Mouse (Mus musculus): ENCODE data around the gene Mllt3.

The Mllt3 gene

GRCm38 (mm10) chr4:87815465-87816108, 217.6 kb downstream of the Mllt3 start:
- no peak for DNase-seq

GRCm38 (mm10) chr4:87811899-87812298, 221.3 kb downstream of the Mllt3 start:
- no peak for DNase-seq

- no peak for DNase-seq
These were observed 226.8 kb downstream of the Mllt3 start for GRCm38 (mm10) chr4:87806196-87806987.

- DNase-seq: no peak
These were observed 228.6 kb downstream of the Mllt3 start for GRCm38 (mm10) chr4:87804576-87804975.

DNA sequence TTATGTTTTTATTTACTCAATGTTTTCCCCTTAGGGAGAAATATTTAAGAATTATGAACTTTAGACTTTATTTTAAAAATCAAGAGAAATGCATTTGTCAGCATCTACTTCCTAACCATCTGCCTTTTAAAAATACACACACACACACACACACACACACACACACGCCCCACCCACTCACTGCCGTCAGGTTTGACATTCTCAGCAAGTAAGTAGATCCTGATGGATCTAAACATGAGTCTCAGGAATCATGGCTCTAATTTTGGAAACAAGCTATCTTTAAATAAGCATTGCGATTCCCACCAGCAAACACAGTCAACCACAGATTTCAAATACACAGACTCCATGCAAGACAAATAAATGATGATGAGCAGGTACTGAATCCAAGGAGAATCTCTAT, 229.9 kb downstream of the Mllt3 start:
- no peak for DNase-seq

- DNase-seq: no peak
These were observed 231.0 kb downstream of the Mllt3 start for GRCm38 (mm10) chr4:87802140-87802539.

GRCm38 (mm10) chr4:87801332-87801731, 231.8 kb downstream of the Mllt3 start:
- DNase-seq: no peak

GRCm38 (mm10) chr4:87800276-87800675, 232.9 kb downstream of the Mllt3 start:
- no peak for DNase-seq

- no peak for DNase-seq
These were observed 233.7 kb downstream of the Mllt3 start for GRCm38 (mm10) chr4:87799418-87799817.

DNA sequence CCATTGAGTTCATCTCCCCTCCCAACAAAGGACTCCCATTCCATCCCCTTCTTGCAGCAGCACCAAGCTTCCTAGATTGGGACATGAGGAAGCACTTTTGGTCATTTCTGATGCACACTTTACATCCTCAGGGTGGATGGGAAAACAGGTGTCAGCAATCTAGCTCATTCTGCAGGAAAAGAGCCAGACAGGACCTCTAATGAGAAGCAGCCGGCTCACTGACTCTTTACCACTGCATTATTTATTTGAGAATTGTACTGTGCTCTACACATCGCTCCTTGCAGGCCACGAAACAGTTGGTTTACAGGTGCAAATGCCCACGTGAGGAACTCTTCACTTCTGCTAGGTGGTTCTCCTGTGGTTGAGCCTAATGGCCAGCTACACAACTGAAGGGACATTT, 237.9 kb downstream of the Mllt3 start:
- DNase-seq: no peak

- DNase-seq: no peak
These were observed 238.9 kb downstream of the Mllt3 start for GRCm38 (mm10) chr4:87794216-87794615.

GRCm38 (mm10) chr4:87792511-87792910, 240.7 kb downstream of the Mllt3 start:
- DNase-seq: no peak

- DNase-seq: no peak
These were observed 243.7 kb downstream of the Mllt3 start for GRCm38 (mm10) chr4:87789446-87789845.

DNA sequence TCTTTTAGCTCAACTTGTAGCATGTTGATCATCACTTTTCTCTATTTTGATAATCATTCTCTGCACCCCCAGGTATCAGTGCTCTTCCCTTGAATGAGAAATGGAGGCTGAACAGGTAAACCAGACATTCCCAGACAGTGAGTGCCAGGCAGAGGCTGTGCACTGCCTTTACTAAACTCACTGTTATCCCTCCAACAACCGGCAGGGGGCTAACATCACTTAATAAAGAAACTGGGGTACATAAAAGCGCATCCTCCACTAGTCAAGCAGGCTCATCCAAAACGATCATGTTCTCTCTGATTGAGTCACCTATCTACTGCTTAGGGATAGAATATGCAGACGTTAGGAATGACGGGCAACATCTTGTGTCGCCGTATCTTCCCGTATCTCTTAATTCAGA, 244.5 kb downstream of the Mllt3 start:
- peak; percentile 26 for DNase-seq

- peak; percentile 75 for DNase-seq
These were observed 247.8 kb downstream of the Mllt3 start for GRCm38 (mm10) chr4:87785132-87786074.

GRCm38 (mm10) chr4:87783809-87784208, 249.4 kb downstream of the Mllt3 start:
- DNase-seq: no peak

DNA sequence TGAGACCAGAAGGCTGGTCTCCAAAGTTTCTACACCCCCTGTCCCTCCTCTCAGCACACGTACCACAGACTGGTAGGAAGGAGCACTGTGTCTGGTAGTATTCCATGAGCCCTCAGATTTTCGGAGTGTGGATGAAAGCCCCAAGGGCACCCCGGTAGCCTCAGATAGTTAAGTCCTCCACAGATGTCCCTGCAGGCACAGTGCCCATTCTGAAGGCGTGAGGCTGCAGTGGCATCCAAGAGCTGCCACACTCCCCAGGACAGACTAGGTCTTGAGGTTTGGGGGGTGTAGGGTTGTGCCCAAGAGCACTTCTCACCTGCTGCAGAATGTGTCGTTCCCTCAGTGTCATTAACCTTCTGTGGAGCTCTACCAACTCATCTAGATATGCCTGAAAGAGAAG, 251.2 kb downstream of the Mllt3 start:
- DNase-seq: peak; percentile 43

- no peak for DNase-seq
These were observed 257.4 kb downstream of the Mllt3 start for GRCm38 (mm10) chr4:87775721-87776120.

DNA sequence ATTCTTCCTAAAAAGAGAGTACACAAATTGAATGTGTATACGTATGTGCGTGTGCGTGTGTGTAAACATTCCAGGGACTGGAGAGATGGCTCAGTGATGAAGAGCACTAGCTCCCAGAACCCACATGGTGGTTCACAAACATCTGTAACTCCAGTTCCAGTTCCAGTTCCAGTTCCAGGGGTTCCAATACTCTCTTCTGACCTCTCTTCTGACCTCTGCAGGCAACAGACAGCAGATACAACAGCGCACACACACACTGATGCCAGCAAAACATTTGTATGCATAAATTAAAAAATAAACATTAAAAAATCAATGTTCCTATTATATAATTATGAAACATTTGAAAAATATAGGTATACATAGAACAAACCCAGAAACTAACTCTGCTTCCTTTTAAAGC, 258.6 kb downstream of the Mllt3 start:
- no peak for DNase-seq

GRCm38 (mm10) chr4:87767711-87768561, 265.2 kb downstream of the Mllt3 start:
- DNase-seq: no peak

DNA sequence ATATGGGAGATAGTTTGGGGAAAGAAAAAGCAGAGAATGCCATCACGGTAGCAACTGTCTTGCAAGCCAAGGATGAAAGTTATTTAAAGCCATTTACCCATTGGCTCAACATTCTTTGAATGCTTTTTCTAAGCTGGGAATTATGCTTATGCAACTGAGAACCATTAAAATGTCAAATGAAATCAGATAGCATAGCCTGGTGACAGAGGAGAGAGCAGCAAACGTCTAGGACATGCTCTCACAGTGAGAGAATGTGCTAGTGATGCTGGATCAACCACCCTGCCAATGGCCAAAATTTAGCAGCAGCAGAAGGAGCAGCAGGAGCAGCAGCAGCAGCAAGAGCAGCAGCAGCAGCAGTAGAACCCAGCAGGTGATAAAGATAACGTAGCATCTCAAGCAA, 267.4 kb downstream of the Mllt3 start:
- no peak for DNase-seq

DNA sequence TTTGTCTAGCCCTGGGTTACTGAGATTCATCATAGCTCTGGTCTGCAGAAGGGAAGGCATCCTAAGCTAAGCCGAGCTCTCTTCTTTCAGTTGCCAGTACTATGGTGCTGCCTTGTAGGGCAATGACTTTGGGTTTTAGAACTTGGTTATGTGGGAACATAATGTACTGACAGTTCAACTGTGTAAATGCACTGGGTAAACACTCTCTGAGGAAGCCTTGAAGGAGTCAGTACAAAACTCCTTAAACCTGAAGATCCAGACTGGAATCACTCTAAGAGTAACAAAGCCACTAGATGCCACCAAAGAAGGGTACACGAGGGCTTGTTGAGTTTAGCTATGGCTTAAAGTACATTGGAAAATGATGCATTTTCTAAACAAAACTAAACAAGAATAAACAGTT, 272.1 kb downstream of the Mllt3 start:
- DNase-seq: no peak
